Mouse (Mus musculus) megakaryocyte, adult 5-6 weeks (primary cell): Measurements from ENCODE around the gene Hcn2. TPM values are rescaled to one million over a fixed set of nuclear protein-coding genes. Genes with fewer than 3 reads are reported as not detected.
A peak's percentile ranks its signal among the peaks of the same experiment; 100 is the strongest.
"Not testable (repeated sequence)": the region's sequence is repeated elsewhere in the genome, so short reads cannot be mapped to it uniquely, and the experiment has no call there.

Experiments
- ATAC-seq: 2 replicates; pipeline ENCODE4 v1.8.0; 2016; ENCODE audit warnings: mild to moderate bottlenecking, inconsistent platforms; ENCODE audit not compliant: poor library complexity, severe bottlenecking
- total RNA-seq, 2 experiments: library from RNA; stranded (forward) in 1 of 2; stranded (reverse) in 1 of 2; fragments of 153-499, 151-499 nt in 1 of 2; fragments of 221-1000, 200-1000 nt in 1 of 2; gene quantifications; 2 replicates each; pipeline versions ENCODE4 v1.2.3 to v1.2.4; 2015 to 2017

Gene Hcn2
- total RNA-seq, 2 experiments from 2014 or later, result 0.04 TPM; not detected in 1

- ATAC-seq, result no peak
Measured at GRCm38 (mm10) chr10:79740863-79741262, 24.4 kb downstream of the Hcn2 start.

DNA sequence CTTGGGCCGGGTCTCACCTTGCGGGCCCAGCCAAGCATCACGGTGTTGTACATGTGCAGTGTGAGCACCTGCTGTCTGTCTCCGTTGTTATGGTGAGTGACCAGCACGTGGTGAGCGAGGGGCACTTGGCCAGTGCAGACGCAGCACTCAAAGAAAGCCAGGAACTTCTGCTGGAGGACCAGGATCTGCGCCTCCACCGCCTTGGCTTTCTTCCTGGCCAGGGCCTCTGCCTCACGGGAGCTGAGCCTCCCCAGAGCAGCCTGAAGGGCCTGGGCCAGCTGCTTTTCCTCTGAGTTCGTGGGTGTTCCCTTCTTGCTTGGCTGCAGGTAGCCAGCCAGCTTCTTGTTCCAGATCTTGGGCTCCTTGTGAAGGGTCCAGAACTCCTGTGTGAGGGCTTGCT, 26.7 kb downstream of the Hcn2 start:
- no peak for ATAC-seq

GRCm38 (mm10) chr10:79743650-79744365, 27.4 kb downstream of the Hcn2 start:
- no peak for ATAC-seq

DNA sequence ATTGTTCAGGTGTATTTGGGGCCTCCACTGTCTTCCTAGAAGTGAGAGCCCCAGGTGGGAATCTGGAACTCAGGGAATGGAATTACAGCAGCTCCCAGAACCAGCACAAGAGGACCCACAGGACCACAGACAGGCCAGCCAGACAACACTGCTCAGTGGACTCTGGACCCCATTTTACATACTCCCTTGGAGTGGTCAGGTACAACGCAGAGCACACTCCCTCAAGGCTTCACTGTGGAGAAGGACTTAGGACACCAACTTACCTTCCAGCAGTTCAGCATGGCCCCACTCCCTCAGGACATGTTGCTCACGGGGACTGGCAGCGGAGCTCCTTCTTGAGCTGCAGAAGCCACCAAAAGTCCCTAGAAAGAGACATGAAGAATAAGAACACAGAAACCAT, 29.0 kb downstream of the Hcn2 start:
- ATAC-seq, result no peak

DNA sequence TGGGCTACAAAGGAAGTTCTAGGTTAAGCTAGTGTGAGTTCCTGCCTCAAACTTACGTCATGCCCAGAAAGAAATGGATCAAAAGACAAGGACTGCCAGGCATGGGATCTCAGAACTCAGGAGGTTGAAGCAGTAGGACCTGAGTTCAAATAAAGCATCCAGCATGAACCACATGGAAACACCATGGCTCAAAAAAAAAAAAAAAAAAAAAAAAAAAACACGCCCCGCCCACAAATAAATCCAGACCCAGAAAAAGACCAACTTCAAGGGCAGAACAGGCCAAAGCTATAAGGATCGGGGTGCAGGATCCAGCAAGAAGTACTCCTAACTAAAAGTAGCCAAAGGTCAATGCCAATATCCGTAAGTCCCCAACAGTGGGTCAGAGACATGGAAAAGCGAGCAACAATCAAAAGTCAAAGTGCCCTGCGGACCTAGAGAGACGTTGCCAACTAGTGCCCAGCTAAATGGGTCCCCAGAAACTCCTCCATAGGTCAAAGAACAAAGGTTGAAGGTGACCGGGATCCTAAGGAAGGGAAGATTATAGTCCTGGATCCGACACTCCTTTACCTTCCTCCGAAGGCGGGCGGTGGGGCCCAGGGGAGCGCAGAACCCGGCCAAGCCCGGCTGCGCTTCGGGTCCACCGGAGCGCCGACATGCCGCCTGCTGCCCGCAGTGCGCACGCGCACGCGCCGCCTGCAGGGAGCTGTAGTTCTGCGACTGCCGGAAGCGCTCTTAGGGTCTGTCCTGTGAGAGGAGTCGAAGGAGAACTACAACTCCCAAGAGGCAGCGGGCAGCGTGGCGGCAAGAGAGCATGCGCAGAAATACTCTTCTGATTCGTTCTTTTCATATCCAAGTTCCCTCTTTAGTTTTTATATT, 29.7 kb downstream of the Hcn2 start, which contains the start of gene Polrmt:
Polrmt (minus strand) TSS at position 684 of the 876 bp plus-strand sequence.
- peak; percentile 99 for ATAC-seq

DNA sequence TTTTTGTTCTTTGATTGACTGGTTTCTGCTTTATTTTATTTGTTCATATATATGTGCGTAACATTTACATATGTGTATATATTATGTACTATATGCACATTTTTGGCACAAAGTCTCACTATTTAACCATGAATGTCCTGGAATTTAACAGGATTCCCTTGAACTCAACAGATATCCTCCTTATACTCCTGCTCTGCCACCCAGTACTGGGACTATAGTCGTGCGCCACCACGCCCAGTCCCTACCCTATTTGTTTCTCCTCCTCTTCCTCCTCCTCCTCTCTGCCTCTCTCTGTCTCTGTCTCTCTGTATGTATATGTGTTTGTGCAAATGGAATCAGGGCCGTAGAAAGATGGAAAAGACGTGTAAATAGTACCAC, 30.3 kb downstream of the Hcn2 start:
- peak; percentile 22; the same call in 1 of the 2 replicates for ATAC-seq

DNA sequence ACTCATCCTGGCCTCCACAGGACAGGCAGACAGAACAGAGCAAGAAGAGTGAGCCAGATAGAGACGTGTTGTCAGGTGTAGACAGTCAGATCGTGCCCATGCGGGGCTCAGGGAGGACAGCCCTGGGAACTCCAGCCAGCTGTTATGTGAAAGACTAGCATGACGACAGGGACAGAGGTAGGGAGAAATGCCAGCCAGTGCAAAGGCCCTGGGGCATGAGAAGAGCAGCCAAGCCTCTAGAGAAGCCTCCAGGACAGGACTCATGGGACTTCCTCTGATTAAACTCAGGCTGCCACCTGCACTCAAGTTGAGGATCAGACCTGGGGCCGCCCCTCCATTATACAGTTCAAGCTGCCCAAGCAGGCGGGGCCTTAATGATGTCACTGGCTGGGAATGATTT, 32.1 kb downstream of the Hcn2 start:
- no peak for ATAC-seq

DNA sequence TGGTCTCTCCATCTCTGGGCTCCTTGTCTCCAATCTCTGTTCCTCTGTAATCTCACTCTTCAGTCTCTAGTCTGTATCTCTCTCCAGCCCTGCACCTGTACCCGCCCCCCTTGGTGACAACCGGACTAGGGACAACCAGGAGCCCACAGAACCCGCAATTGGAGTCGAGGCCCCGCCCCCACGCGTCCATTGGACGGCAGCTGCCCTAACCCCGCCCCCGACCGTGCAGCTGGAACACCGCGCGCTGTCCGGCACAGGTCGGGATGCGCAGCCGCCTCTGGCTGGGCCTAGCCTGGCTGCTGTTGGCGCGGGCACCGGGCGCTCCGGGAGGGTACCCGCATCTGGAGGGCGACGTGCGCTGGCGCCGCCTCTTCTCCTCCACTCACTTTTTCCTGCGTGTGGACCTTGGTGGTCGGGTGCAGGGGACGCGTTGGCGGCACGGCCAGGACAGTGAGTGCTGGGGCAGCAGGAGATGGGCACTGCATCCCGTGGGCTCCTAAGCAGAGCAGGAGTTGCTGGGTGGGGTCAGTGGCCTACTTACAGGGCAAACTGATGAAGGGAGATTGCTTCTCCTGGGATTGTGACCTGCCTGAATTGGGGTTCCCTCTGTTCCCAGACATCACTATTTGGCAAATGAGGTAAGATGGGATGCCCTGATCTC, 38.6 kb downstream of the Hcn2 start, which contains the start of gene Fgf22:
Fgf22 (plus strand) TSS at position 221 of the 661 bp plus-strand sequence.
- peak; percentile 75 for ATAC-seq

GRCm38 (mm10) chr10:79755854-79756253, 39.4 kb downstream of the Hcn2 start:
- no peak for ATAC-seq

GRCm38 (mm10) chr10:79756660-79757059, 40.2 kb downstream of the Hcn2 start:
- no peak for ATAC-seq

DNA sequence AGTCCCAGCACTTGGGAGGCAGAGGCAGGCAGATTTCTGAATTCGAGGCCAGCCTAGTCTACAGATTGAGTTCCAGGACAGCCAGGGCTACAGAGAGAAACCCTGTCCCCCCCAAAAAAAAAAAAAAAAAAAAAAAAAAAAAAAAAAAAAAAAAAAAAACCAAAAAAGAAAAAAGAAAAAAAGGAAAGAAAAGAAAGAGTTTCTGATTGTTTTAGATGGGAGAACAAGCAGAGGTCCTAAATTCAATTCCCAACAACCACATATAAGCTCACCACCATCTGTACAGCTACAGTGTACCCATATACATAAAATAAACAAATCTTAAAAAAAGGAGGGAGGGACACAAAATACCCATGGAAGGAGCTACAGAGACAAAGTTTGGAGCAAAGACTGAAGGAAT, 43.2 kb downstream of the Hcn2 start:
- not testable (repeated sequence) for ATAC-seq

DNA sequence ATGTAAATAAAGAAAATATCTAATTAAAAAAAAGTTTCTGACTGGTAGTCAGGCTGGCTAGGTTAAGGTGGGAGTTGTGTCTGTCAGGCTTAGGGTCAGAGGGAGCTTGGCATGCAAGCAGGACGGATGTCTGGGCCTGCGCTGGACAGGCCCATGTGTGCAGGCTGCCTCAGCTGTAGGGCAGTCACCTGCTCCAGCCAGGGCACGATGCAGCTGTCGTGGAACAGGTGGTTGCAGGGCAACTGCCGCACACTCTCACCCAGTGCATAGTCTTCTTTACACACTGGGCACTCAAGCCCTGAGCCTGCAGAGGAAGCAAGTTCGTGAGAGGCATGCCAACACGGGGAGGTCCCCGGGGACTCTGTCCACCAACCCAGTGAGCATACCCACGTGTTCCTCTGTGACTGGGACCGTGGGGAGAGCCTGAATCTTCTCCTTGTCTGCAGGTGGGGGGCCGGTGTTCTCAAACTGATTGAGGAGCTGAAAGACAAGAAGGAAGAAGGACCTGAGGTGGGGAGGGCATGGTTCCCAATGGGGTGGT, 44.2 kb downstream of the Hcn2 start:
- ATAC-seq, result no peak

GRCm38 (mm10) chr10:79762875-79763274, 46.4 kb downstream of the Hcn2 start:
- ATAC-seq, result no peak

DNA sequence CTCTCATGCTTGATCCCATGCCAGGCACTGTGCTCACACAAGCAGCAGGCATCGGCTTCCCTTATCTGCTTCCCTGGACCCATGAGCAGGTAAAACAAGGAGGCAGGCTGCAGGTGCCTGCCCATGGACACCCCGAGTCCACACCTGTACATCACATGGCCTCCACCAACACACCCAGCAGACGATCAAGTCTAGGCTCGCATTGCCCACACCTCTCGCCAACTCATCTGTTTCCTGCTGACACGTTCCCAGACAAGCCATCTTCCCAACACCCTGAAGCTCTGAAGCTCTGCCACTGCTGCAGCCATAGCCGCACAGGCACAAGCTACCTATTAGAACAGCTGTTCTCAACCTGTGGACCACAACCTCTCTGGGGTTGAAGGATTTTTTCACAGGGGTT, 47.8 kb downstream of the Hcn2 start:
- no peak for ATAC-seq

DNA sequence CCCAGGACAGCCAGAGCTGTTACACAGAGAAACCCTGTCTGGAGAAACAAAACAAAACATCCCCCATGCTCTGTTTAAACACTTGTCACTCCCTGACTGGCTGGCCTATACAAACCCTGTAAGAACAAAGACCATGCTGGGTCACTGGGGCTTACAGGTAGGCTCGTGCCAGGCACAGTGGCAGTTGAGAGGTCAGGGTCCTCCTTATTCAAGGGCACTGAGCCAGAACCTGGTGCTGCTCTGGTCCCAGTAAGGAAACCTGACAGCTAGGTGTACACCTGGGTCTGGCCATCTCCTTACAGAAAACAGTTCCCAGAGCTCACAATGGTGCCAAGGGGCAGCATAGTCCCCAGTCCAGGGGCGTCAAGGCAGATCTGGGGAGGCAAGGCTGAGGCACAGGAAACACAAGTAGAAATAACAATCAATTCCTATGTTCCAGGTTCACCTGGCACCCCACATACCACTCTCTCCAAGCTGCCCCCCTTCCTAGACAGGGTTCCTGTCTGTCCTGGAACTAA, 48.9 kb downstream of the Hcn2 start:
- ATAC-seq, result no peak

DNA sequence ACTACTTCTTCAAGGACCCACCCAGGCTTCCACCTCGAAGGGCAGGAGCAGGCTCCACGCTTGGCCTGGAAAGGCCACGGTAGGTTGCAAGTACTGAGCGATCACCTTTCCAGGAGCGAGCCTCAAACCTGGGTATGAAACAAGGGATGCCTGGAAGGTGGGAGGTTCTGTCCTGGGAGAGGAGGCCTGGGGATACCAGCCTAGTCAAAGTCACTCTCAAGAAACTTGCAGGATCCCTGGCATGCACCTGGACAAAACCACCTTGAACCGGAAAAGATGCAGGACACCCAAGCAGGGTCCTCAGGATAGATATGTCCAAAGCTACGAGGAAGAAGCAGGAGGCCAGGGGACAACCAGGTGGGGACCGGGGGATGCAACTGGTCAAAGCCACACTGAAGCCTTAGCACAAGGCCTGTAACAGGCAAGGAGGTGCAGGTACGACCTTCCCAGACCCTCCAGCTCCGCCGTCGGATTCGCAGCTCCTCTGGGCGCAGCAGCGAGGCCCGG, 49.6 kb downstream of the Hcn2 start:
- ATAC-seq, result no peak

GRCm38 (mm10) chr10:79766508-79767325, 50.3 kb downstream of the Hcn2 start, which contains the start of gene Rnf126:
TSS of gene Rnf126 (minus strand) at chr10:79766952.
- peak; percentile 94 for ATAC-seq

- peak; percentile 28 for ATAC-seq
Measured at GRCm38 (mm10) chr10:79767372-79768244, 51.2 kb downstream of the Hcn2 start.

DNA sequence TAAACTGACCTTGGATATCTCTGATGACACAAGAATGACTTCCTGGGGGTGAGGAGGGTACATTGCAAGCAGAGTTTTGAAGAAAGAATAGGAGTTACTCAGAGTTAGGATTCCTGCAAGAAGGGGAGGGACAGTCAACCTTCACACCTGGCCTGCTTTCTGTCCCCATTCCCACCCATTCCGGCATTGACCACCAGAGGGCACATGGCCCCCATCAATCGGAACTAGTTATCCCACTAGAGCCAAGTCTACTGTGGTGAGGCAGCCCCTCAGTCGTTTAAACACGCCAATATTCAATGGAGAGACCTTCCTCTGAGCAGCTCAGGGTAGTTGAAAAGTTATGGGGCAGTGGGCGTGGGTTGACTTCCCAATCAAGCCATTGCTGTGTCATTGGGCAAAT, 52.0 kb downstream of the Hcn2 start:
- ATAC-seq, result 0 out of 2 replicates have a peak, but pooled peaks have one; percentile 23
